Mouse (Mus musculus) urinary bladder, postnatal 25 days (tissue): ENCODE data around the gene Mtf1.

Source experiments
- DNase-seq: peaks from one replicate; pipeline ENCODE4 v3.0.0; 2022; ENCODE audit warnings: low spot score

Mtf1 gene

GRCm38 (mm10) chr4:124801552-124802308, at the start of gene Mtf1:
TSS of gene Mtf1 (plus strand) at chr4:124802104.
- DNase-seq = peak; percentile 83

DNA sequence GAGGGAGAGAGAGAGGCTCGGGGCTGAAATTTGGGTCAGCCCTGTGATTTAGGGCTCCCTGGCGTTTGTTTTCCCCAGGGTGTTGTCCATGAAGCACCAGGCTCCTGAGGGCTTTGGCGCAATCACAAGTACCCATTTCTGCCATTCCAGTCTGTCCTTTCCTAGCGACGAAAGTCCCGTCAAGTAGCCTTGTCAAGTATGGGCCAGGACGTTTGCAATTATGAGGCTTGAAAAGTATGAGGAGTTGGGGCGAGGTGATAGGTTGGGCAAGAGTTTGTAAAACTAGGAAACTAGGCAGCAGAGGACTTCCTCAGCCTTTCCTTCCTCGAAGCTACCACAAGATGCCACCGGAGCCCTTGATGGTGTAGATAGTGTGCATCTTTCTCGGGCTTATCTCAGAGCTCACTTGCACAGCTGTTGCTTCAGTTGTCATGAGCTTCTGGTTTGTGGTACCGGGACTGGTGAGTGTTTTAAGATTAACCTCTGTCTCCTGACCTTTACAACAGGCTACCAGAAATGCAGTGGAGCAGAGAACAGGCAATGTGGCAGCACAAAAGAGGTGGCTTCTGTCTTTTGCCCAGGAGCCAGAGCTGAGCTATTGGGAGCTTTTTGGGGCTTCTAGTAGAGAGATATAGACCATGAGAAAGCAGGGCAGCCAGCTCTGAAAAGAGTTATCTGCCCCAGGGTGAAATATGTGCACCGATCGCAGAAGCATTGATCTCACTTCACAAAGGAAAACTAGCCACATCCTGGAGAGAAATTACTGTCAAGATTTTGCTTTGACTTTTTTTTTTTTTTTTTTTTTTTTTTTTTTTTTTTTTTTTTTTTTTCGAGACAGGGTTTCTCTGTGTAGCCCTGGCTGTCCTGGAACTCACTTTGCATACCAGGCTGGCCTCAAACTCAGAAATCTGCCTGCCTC, 49.4 kb upstream of the Mtf1 start:
- DNase-seq = no peak

DNA sequence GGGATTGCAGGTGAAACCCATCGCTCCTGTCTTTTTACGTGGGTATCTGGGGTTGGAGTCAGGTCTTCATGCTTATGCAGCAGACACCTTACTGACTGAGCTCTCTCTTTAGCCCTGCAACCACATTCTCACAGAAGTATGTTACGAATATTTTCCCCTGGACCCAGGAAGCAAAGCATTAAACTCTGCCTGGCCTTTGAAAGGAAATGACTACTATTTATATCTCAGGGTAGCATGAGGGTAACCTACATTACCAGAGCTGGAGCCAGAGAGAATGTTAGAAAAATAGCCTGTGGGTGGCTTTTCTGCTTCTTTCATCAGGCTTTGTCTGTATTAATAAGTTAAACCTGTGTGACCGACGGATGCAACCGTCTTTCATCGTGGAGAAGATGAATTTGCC, 46.4 kb upstream of the Mtf1 start:
- no peak for DNase-seq

- DNase-seq = no peak
Measured at GRCm38 (mm10) chr4:124759305-124759811, 42.5 kb upstream of the Mtf1 start.

DNA sequence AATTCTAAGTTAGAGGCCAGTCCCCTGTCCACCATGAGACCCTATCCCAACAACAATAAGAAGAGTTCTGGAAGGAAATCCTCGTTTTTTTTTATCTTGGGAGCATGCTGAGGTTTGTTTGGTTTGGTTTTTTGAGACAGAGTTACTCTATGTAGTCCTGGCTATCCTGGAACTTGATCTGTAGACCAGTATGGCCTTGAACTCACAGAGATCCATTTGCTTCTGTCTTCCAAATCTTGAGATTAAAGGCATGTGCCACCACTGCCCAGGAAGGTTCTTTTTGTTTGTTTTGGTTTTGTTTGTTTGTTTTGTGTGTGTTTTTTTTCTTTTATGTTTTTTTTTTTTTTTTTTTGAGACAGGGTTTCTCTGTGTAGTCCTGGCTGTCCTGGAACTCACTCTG, 40.7 kb upstream of the Mtf1 start:
- DNase-seq = no peak

GRCm38 (mm10) chr4:124762858-124763452, 38.9 kb upstream of the Mtf1 start:
- no peak for DNase-seq

- no peak for DNase-seq
Measured at GRCm38 (mm10) chr4:124765802-124766565, 35.9 kb upstream of the Mtf1 start.

DNA sequence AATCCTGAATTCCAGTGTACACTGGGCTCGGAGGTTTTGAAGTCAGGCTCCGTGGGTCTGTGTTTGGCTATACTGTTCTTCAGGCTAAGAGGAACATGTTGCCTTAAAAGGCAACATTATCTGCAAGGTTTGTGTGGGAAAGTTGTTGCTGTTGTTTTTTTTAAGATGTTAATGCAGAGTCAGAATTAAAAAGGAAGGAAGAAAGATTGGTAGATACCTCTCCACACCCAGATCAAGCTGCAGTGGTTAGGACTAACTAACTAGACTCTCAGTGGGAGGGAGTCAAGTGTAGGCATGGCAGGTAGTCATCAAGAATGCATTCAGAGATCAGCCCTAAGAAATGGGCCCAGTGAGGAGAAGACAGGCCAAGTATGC, 35.4 kb upstream of the Mtf1 start:
- DNase-seq = no peak

DNA sequence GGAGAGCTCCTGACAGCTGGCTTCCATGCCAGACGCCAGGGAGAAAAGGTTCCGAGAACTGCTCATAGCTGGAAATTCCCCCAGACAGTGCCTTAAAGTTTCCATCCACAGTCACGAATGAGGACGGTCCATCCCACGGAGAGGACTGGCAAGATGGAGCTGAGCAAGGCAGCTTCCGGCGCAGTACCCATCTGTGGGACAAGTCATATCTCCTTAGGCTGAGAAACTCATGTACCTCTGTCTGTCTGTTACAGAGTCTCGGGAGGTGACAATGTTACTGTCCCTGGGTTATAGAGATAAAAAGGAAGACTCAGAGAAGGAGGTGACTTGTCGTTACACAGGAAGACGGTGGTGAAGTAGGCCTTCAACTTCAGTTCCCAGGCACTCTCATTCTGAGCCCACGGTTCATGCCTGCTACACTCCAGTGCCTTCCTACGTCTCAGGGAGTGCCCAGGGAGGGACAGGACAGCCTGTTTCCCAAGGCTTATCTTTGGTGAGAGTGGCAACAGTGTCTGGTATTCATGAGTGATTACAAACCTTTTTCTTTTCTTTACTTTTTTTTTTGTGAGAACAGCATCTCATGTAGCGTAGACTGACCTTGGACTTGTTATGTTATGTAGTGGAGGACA, 32.8 kb upstream of the Mtf1 start:
- no peak for DNase-seq

GRCm38 (mm10) chr4:124770624-124771023, 31.3 kb upstream of the Mtf1 start:
- DNase-seq = no peak

DNA sequence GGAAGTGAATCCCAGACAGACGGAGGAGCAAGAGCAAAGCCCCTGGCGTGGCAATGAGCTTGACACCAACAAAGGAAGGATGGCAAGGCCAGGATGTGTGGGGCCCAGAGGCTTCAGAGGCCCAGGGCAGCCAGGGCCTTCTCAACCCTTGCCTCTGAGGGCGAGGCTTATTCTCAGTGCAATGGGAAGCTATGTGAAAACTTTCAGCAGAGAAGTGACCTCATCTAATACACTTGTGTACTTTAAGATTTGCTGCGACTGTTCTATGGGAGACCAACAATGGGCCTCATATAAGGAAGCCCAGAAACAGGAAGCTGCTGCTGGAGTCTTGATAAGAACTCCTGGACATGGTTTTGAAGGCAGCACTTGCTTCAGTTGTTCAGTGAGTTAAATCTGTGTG, 29.8 kb upstream of the Mtf1 start:
- no peak for DNase-seq

DNA sequence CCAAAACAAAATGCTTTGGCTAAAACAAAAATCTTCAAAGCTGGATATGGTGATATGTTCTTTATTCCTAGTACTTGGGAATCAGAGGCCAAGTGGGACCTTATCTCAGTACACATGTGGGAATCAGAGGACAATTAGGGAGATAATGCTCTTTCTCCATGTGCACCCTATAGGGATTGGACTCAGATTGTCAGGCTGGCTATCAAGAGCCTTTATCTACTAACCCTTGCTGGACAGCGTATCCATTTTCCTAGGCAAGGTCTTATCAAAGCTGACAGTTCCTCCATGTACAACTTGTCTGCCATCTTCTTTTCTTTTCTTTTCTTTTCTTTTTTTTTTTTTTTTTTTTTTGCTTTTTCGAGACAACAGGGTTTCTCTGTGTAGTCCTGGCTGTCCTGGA, 28.5 kb upstream of the Mtf1 start:
- DNase-seq = no peak

DNA sequence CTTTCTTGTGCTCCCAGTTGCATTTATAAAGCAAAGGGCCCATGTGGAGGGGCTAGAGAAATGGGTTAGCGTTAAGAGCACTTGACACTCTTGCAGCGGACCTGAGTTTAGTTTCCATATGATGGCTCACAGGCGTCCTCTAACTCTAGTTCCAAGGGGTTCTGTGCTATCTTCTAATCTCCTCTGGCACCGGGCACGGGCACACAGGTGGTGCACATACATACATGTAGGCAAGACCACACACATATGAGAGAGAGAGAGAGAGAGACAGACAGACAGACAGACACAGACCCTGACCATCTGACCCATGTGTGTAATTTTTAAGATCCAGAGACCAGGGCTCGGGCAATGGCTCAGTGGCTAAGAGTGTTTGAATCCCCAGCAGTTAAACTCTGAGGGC, 27.9 kb upstream of the Mtf1 start:
- DNase-seq = no peak

DNA sequence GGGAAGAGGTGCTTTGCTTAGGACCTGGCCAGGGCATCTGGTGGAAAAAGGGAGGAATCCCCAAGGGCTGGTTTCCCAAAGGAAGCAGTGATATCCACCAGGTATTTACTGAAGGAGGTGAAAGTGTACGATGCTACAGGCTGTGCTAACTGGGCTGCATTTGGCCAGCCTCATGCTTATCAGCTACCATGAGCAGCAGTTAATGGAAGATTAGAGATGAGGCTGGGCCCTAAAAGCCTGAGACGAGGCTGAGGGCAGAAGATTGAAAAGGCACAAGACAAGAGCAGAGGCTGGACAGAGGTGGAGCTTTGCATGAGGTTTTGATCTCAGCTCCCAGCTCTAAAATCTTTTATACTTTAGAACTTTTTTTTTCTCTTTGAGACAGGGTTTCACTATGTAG, 27.5 kb upstream of the Mtf1 start:
- DNase-seq = no peak

GRCm38 (mm10) chr4:124781361-124781760, 20.5 kb upstream of the Mtf1 start:
- no peak for DNase-seq

DNA sequence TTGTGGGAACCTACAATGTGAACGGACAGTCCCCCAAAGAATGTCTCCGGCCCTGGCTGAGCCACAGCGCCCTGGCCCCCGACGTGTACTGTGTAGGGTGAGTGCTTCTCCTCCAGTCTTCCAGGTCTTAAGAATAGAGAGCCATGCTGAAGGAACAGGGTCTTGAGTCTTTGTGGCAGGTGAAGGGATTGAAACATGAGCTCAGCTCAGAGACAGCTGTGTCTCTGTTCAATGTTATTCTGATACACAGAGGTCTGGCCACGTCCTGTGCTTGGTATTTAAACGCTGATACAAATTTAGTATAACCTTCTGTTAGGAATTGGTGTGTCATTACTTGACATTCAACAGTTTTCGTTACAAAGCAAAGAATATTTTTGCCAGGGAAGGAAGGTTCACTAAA, 19.5 kb upstream of the Mtf1 start:
- no peak for DNase-seq

GRCm38 (mm10) chr4:124783937-124784336, 18.0 kb upstream of the Mtf1 start:
- DNase-seq = no peak

DNA sequence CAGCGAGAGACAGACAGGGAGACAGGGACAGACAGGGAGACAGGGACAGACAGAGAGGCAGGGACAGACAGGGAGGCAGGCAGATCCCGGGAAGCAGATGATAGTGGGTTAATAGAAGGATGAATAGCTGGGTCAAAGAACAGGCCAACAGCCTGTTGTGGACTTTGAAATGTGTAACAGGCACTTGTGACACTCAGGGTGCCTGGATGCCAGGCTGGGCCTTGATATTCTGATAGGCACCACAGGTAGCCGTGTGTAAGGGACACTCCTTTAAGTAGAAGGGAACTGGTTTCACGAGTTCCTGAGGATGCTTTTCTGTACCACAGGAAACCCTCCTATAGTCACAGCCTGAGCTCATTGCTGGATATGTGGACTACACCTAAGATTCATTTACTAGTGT, 11.9 kb upstream of the Mtf1 start:
- DNase-seq = no peak

GRCm38 (mm10) chr4:124792114-124792513, 9.8 kb upstream of the Mtf1 start:
- no peak for DNase-seq

DNA sequence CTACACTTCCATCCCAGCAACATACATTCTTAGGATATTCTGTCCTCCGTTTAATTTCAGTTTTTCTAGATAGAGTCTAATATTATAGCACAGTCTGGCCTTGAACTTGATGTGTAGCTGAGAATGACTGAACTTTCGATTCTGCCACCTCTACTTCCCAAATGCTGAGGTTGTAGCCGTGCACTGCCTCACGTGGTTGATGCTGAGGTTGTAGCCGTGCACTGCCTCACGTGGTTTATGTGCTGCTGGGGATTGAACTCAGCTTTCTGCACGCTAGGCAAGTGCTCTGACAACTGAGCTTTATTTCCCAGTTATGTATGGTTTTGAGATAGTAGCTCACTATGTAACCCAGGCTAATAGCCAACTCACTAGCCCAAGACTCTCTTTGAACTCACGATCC, 5.8 kb upstream of the Mtf1 start:
- DNase-seq = no peak

DNA sequence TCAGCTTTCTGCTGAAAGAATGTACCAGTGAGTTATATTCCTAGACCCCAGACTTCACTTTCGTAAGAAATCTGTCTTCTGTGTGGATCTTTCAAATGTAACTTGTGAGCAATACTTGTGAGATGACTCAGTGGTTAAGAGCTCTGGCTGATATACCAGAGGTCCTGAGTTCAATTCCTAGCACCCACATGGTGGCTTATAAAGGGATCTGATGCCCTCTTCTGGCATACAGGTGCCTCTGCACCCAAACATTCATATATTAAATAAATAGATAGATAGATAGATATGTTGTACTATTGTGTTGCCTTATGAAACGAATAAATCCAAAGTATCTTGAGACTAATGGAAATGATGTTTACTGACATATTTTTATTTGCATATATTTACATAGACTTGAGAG, 5.0 kb upstream of the Mtf1 start:
- DNase-seq = no peak
